Mouse (Mus musculus) midbrain, postnatal 0 days (tissue): ENCODE measurements around the gene Prkar2a. TPM values are rescaled to one million over a fixed set of nuclear protein-coding genes. Genes with fewer than 3 reads are reported as not detected.

Experiments
- ATAC-seq: fragments of 200-750 bp; cut with Nextera tagmentation; 2 replicates; pipeline ENCODE4 v1.8.0; 2017; ENCODE audit warnings: moderate number of reproducible peaks, mild to moderate bottlenecking, moderate TSS enrichment, moderate library complexity; ENCODE audit not compliant: low FRiP score
- DNase-seq: peaks from one replicate; pipeline ENCODE4 v3.0.0-alpha.2; 2015; ENCODE audit warnings: low spot score
- H3K27ac ChIP-seq: fragments of 300-500 bp; sonication (generic); 2 replicates; pipeline ENCODE4 v1.5.1; 2014; ENCODE audit warnings: low read depth, mild to moderate bottlenecking, low read length, mixed read lengths
- H3K27me3 ChIP-seq: fragments of 300-500 bp; sonication (generic); 2 replicates; pipeline ENCODE4 v1.6.1; 2014; ENCODE audit warnings: low read length, control low read depth, mixed read lengths; ENCODE audit not compliant: insufficient read depth
- H3K36me3 ChIP-seq: fragments of 300-500 bp; sonication (generic); 2 replicates; pipeline ENCODE4 v1.6.1; 2014; ENCODE audit warnings: low read length, control low read depth, mixed read lengths; ENCODE audit not compliant: insufficient read depth
- H3K4me1 ChIP-seq: fragments of 300-500 bp; sonication (generic); 2 replicates; pipeline ENCODE4 v1.6.1; 2014; ENCODE audit warnings: mild to moderate bottlenecking, control low read depth, antibody characterized with exemption, low read length, mixed read lengths; ENCODE audit not compliant: insufficient read depth
- H3K4me2 ChIP-seq: fragments of 300-500 bp; sonication (generic); 2 replicates; pipeline ENCODE4 v1.6.1; 2014; ENCODE audit warnings: low read depth, mild to moderate bottlenecking, low read length, mixed read lengths; ENCODE audit not compliant: poor library complexity, severe bottlenecking
- H3K4me3 ChIP-seq: fragments of 300-500 bp; sonication (generic); 2 replicates; pipeline ENCODE4 v1.5.1; 2014; ENCODE audit warnings: low read depth, mild to moderate bottlenecking, low read length, moderate library complexity
- H3K9ac ChIP-seq: fragments of 300-500 bp; sonication (generic); replicated peaks from 2 replicates; pipeline ENCODE4 v1.6.1; 2014; ENCODE audit warnings: mild to moderate bottlenecking, low read length, moderate library complexity, mixed read lengths; ENCODE audit not compliant: poor library complexity, severe bottlenecking
- H3K9me3 ChIP-seq: fragments of 300-500 bp; sonication (generic); 2 replicates; pipeline ENCODE4 v1.6.1; 2016; ENCODE audit warnings: low read length, control low read depth
- CTCF ChIP-seq: IDR thresholded peaks from 2 replicates; pipeline ENCODE4 v1.5.1; 2016; ENCODE audit warnings: antibody characterized with exemption, mild to moderate bottlenecking
- WGBS: fragments of 180-500 bp; shearing (Covaris S2); extraction: QIAGEN DNeasy Blood & Tissue Kit; methylation state at CpG from one replicate; pipeline ENCODE4 v1.1.7; 2014; 5-methylcytosine and 5-hydroxymethylcytosine counted together
- polyA plus RNA-seq: library from polyadenylated mRNA; unstranded; fragments of >200 nt; fragmentation: Nextera tagmentation; extraction: Ambion mirVana; gene quantifications from 2 replicates; pipeline ENCODE4 v1.2.1, GENCODE M21; 2015
- total RNA-seq: library from RNA; depleted of rRNA; stranded (reverse); fragments of >200 nt; gene quantifications from 2 replicates; pipeline ENCODE4 v1.2.3, GENCODE M21; 2014

The Prkar2a gene
- total and polyA plus RNA-seq, 2 experiments from 2014 or later: 49.7 to 107 TPM

DNA sequence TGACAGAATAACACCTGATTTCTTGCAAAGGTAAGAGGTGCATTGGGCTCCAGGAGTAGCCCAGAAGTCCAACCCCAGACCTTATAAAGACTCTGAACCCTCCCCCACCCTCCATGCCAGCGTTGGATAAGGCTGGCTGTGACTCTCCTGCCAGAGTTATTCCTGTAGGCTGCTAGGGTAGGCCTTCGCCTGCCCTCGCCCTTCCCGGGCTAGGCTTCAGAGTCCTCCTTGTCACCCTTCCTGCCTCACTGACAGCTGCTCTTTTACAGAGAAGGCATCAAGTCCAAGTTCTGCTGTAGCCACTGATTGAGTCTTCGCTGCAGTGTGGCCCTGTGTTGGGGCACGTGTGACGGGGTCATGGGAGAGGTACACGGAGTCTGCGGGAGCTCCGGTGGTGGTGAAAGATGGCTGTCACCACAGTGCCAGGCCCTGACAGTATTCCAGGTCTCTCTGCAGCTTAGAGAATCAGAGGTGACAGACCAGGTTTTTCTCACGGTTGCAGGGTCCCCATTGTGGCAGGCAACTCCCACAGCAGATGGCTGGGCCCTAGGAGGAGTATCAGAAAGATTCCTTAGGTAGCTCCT, 59.6 kb downstream of the Prkar2a start:
- no peak overlapping the region for H3K9ac ChIP-seq
- no peak overlapping the region for H3K4me3 ChIP-seq
- H3K9me3 ChIP-seq: no peaks in the 10 kb centered on the region
- no peak overlapping the region for H3K27ac ChIP-seq
- no peak for TF ChIP-seq CTCF
- no peak for DNase-seq
- no peak for ATAC-seq
- WGBS: 70% methylated on average over 11 of the region's 11 CpGs
- no peaks in the 10 kb centered on the region for H3K4me1 ChIP-seq
- no peak overlapping the region for H3K4me2 ChIP-seq
- no peaks in the 10 kb centered on the region for H3K27me3 ChIP-seq
- peaks cover 49% of the 10 kb centered on the region for H3K36me3 ChIP-seq

DNA sequence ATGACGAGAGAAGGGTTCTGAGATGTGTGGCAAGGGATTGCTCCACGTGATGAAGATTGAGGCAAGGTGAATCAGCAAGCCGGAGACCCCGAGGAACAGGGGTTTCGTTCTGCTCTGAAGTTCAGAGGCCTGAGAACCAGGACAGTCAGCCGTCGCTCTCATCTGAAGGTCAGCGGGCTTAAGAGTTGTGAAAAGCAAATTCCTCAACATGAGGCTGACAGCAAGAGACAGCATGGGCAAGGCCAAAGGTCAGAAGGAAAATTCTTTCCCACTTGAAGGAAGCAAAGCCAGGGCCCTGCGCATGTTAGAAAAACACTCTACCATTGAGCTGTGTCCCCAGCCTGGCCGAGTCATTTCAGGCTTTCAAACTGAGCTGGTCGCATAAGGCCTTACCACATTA, 61.5 kb downstream of the Prkar2a start:
- ATAC-seq (no peak), DNase-seq (no peak)
- no peaks in the 10 kb centered on the region for H3K9me3 ChIP-seq
- no peak overlapping the region for H3K27ac ChIP-seq
- no peak overlapping the region for H3K9ac ChIP-seq
- no peak overlapping the region for H3K4me2 ChIP-seq
- peaks cover 33% of the 10 kb centered on the region for H3K36me3 ChIP-seq
- H3K4me1 ChIP-seq: no peaks in the 10 kb centered on the region
- 85% methylated on average over 11 of the region's 11 CpGs for WGBS
- no peak overlapping the region for H3K4me3 ChIP-seq
- no peak for TF ChIP-seq CTCF
- H3K27me3 ChIP-seq: no peaks in the 10 kb centered on the region

GRCm38 (mm10) chr9:108752142-108752920, 63.2 kb downstream of the Prkar2a start:
- Histone ChIP-seq H3K27me3 (no peaks in the 10 kb centered on the region), H3K9me3 (no peaks in the 10 kb centered on the region), H3K4me3 (no peak overlapping the region), H3K4me1 (no peaks in the 10 kb centered on the region), H3K4me2 (no peak overlapping the region), H3K9ac (no peak overlapping the region), H3K27ac (no peak overlapping the region), H3K36me3 (peaks cover 15% of the 10 kb centered on the region)
- no peak for DNase-seq
- 0 out of 2 replicates have a peak, but pooled peaks have one; percentile 27 for TF ChIP-seq CTCF
- no peak for ATAC-seq
- 84% methylated on average over 10 of the region's 11 CpGs for WGBS

DNA sequence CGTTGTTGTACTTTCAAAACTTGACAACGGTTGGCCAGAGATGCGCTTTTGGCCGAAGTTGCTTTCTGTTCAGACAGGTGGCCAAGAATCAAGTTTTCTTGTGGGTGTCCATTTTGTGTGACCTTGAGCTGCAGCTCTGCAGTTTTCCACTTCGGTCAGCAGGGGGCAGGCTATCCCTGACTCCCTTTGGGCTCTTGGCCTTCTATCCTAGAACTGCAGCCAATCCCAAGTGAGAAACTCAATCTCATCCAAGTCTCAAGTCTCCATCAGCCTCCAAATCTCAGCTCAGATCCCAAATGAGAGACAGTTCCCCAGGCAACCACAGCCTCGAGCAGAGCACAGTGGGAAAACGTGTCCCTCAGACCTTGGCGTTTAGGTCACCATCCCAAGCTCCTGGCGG, 64.2 kb downstream of the Prkar2a start:
- no peaks in the 10 kb centered on the region for H3K9me3 ChIP-seq
- no peaks in the 10 kb centered on the region for H3K27me3 ChIP-seq
- H3K36me3 ChIP-seq: 0 out of 2 replicates have a peak, but pooled peaks cover 7% of the 10 kb centered on the region
- no peak overlapping the region for H3K4me2 ChIP-seq
- TF ChIP-seq CTCF: peak; percentile 80
- H3K9ac ChIP-seq: no peak overlapping the region
- 62% methylated on average over 9 of the region's 9 CpGs for WGBS
- H3K27ac ChIP-seq: no peak overlapping the region
- 0 out of 2 replicates have a peak, but pooled peaks have one; percentile 10 for ATAC-seq
- DNase-seq: peak; percentile 73
- no peaks in the 10 kb centered on the region for H3K4me1 ChIP-seq
- H3K4me3 ChIP-seq: no peak overlapping the region

DNA sequence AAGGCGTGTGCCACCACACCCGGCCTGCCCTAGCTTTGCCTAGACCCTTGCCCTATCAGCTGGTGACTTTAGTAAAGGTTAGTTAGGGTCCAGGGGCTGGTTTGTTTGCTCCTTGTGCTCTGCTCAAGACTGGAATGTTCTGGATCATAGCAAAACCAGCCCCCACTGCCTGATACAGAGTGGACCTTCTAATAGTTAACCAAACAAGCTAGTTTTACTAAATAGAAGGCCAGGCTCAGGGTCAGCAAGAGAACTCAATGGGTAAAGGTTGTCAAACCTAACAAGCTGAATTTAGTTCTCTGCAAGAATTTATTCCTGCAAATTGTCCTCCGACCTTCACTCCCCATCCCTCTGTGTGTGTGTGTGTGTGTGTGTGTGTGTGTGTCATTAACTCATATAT, 64.9 kb downstream of the Prkar2a start:
- H3K9ac ChIP-seq: 0 out of 2 replicates have a peak overlapping the region, but pooled peaks have one; percentile 19
- H3K9me3 ChIP-seq: no peaks in the 10 kb centered on the region
- no peak overlapping the region for H3K27ac ChIP-seq
- TF ChIP-seq CTCF: no peak
- no peak overlapping the region for H3K4me2 ChIP-seq
- H3K4me3 ChIP-seq: no peak overlapping the region
- H3K36me3 ChIP-seq: 0 out of 2 replicates have a peak, but pooled peaks cover under 1% of the 10 kb centered on the region
- no peak for DNase-seq
- WGBS: 97% methylated on average over 3 of the region's 3 CpGs
- no peaks in the 10 kb centered on the region for H3K4me1 ChIP-seq
- ATAC-seq: no peak
- H3K27me3 ChIP-seq: no peaks in the 10 kb centered on the region

DNA sequence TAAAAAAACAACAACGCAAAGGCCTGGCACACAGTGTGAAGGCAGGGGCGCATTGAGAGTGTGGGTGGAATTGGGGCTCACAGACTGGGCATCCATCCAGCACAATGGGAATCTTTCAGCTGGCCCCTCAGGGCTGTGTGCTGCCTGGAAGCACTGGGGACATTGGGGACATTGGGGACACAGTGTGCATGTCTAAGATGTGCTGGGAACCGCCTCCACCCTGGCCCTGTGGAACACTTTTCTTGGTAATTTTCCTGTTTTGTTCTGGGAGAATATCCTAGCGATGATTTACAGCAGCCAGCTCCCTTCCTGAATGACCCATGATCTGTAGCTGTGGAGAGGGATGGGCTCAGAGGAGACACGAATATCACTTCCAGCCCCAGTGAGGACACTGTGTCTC, 65.3 kb downstream of the Prkar2a start:
- WGBS: 85% methylated on average over 5 of the region's 5 CpGs
- DNase-seq: peak; percentile 17
- H3K9me3 ChIP-seq: no peaks in the 10 kb centered on the region

More for the DNA sequence above, 65.3 kb downstream of the Prkar2a start:
- Histone ChIP-seq H3K36me3 (no peaks in the 10 kb centered on the region), H3K9ac (0 out of 2 replicates have a peak overlapping the region, but pooled peaks have one; percentile 19), H3K4me1 (no peaks in the 10 kb centered on the region), H3K27me3 (no peaks in the 10 kb centered on the region), H3K27ac (no peak overlapping the region), H3K4me3 (no peak overlapping the region), H3K4me2 (no peak overlapping the region)
- no peak for TF ChIP-seq CTCF
- no peak for ATAC-seq
